Mouse (Mus musculus) left cerebral cortex, postnatal 36 days (tissue): Measurements from ENCODE around the gene Mettl17. TPM values are rescaled to one million over a fixed set of nuclear protein-coding genes. Genes with fewer than 3 reads are reported as not detected.

Source experiments
- DNase-seq, 2 experiments: peaks; one replicate each; pipeline ENCODE4 v3.0.0; 2021 to 2022; ENCODE audit warnings: low spot score in 2 of 2, mixed read lengths in 1 of 2
- intact Hi-C: fragments of 180-260 bp; cut with DNase I; formaldehyde crosslinking; loops from one replicate; pipeline ENCODE4 v1.15.1; 2025
- total RNA-seq, 2 experiments: library from RNA; stranded (reverse); gene quantifications; 2 replicates each; pipeline ENCODE4 v1.2.3; 2021

The Mettl17 gene
- total RNA-seq, 2 experiments from 2014 or later = 23.6 to 45.2 TPM

- DNase-seq = no peak
- intact Hi-C loops = no loop called here
These were observed 9.2 kb downstream of the Mettl17 start for GRCm38 (mm10) chr14:51893809-51894208.

- no peak for DNase-seq
- intact Hi-C loops = no loop called here
These were observed 10.4 kb downstream of the Mettl17 start for GRCm38 (mm10) chr14:51895071-51895470.

GRCm38 (mm10) chr14:51896019-51896418 lies 11.4 kb downstream of the Mettl17 start:
- intact Hi-C loops = no loop called here
- no peak for DNase-seq

- intact Hi-C loops = no loop called here
- no peak for DNase-seq
These were observed 12.0 kb downstream of the Mettl17 start for GRCm38 (mm10) chr14:51896539-51897170.

GRCm38 (mm10) chr14:51899351-51899750 lies 14.7 kb downstream of the Mettl17 start:
- intact Hi-C loops = no loop called here
- DNase-seq = no peak

DNA sequence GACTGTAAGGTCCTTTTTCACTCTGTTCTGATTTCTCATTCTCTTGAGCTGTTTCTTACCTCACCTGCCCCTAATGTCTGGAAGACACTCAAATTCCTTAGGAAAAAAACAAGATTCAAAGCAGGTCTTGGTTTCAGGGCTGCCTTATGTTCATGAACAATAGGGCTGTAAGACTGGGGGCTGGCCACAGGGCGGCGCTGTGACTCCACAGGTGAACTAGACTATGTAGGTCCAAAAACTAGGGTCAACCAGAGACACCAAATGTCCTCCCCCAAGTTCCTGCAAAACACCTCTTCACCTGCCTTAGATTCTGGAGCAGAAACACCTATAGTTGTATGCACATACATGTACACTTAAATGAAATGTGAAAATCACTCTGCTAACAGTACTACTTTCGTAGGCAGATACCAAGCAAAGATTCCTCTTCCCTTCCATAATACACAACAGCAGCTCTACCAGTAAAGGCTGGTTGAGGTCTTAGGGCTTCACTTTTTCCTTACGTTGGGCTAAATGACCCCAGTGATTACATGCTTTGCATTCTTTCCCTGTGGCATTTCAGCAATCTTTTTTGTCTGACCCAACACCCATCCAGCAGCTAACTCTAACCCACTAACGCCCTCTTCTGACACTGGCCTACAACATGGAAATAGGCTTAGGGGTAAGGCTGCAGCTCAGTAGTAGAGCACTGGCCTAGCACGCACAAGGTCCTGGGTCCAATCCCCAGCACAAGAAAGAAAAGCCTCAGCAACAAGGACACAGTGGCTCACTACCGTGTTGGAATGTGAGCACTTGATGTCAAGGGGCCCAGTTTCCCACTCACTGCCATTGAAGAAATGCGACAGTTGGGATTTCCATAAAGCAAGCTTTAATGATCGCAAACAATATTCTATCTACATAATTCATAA lies 18.4 kb downstream of the Mettl17 start:
- intact Hi-C loops = loop anchor here (2.0 to 10.0 kb wide), 5 partner anchors 28 to 292 kb away; partner anchors contain the start of genes Arhgef40, Supt16 and Zfp219
- peak; percentile 54 to 73 for DNase-seq

GRCm38 (mm10) chr14:51903782-51904181 lies 19.1 kb downstream of the Mettl17 start:
- no peak for DNase-seq
- intact Hi-C loops = loop anchor here (2.0 to 10.0 kb wide), 5 partner anchors 27 to 291 kb away; partner anchors contain the start of genes Arhgef40, Supt16 and Zfp219

- intact Hi-C loops = loop anchor here (5.0 to 10.0 kb wide), 3 partner anchors 103 to 290 kb away; partner anchors contain the start of genes Supt16 and Zfp219
- DNase-seq = no peak
These were observed 20.1 kb downstream of the Mettl17 start for GRCm38 (mm10) chr14:51904706-51905105.

GRCm38 (mm10) chr14:51906102-51906501 lies 21.5 kb downstream of the Mettl17 start:
- no peak for DNase-seq
- intact Hi-C loops = loop anchor here (10.0 kb wide), 1 partner anchor 289 kb away; the partner anchor contains the start of gene Supt16

DNA sequence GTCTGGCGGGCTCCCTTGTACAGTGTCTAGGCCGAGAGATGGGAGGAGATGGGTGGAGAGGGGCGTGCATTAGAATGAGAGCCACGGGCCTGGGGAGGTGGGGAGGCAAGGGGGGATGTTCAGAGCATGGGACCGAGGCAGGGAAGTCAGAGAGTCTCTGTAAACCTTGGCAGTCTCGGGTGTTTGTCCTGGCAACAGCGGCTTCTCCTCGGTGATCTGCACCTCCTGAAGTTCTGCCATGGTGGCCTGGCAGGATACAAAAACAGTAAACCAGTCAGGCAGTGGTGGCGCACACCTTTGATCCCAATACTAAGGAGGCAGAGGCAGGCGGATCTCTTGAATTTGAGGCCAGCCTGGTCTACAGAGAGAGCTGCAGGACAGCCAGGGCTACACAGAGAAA lies 26.7 kb downstream of the Mettl17 start:
- intact Hi-C loops = loop anchor here (5.0 kb wide), 1 partner anchor 101 kb away; no protein-coding TSS in a partner anchor
- DNase-seq = no peak

DNA sequence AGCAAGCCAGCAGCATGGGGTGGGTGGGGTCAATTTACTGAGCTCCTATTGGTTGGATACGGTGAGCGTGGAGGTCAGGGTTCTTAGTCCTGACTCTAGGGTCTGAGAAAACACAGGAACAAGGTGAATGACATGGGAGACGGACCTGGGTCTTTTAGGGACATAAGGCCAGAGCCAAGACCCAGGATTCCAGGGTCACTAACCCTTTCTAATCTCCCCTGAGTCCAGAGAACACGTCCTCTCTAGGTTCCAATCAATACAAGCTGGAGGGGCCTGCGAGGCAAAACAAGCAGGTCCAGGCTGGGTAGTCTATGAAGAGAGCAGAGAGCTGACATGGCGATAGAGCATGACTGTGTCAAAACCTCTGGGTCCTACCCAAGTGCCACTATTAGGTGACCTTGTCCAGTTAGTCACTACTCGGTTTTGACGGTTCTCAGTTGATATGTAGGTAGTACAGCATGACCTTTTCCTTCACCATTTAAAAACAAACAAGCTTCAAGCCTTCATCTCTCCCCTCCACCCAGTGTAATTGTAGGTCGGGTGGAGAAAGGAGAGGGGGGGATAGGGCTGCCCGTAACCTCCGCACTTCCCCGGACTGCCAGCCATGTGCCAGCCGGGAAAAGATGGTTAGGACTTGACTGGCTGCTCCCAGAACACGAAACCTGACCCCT lies 27.9 kb downstream of the Mettl17 start:
- DNase-seq = no peak
- intact Hi-C loops = loop anchor here (5.0 kb wide), 1 partner anchor 100 kb away; no protein-coding TSS in a partner anchor

DNA sequence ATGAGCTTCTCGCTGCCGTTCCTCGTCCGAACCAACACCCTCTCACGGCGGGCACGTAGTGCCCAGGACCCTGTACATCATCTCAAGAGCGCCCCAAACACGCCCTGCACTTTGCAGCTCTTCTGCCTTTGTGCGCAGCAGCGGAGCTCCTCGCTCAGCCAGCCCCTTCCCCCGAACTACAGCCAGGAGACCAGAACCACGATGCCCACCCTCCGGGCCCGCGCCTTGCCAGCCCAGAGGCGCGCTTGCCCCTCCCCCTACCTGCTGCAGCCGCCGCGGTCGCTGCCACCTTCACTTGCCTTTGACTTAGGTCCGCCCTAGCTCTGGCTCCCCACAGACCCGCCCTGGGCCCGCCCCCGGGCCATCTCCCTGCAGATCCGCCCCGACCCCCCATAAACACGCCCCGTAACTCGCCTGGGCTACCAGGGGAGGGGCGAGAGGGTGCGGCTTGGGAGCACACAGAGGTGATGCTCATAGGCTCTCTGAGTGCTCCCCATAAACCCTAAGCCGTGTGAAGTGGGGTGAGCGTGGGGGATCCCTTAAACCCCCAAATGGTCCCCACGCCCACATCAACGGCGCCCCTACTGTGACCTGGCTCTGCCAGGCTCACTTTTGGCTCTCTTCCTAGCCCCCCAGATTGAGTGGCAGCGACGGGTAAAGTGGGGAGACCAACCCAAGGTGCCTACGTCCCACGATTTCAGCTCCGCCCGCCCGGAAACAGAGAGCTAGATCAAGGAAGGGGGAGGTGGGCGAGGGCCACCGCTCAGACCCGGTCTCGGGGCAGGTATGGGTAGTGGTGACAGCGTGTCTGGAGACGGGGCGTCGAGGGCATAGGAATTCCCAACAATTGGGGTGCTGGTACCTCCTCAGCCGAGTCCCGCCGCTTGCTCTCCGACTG lies 28.7 kb downstream of the Mettl17 start:
- intact Hi-C loops = loop anchor here (5.0 kb wide), 1 partner anchor 99 kb away; no protein-coding TSS in a partner anchor

GRCm38 (mm10) chr14:51913960-51914762 lies 29.5 kb downstream of the Mettl17 start, which contains the start of gene Ndrg2:
Gene Ndrg2, minus strand, starts transcription at chr14:51914158.
- intact Hi-C loops = loop anchor here (5.0 kb wide), 1 partner anchor 98 kb away; no protein-coding TSS in a partner anchor
- peak; percentile 60 to 67 for DNase-seq

More for the DNA sequence above, 28.7 kb downstream of the Mettl17 start:
- DNase-seq = peak; percentile 58 to 63

- intact Hi-C loops = no loop called here
- DNase-seq = no peak
These were observed 30.4 kb downstream of the Mettl17 start for GRCm38 (mm10) chr14:51915030-51915429.

DNA sequence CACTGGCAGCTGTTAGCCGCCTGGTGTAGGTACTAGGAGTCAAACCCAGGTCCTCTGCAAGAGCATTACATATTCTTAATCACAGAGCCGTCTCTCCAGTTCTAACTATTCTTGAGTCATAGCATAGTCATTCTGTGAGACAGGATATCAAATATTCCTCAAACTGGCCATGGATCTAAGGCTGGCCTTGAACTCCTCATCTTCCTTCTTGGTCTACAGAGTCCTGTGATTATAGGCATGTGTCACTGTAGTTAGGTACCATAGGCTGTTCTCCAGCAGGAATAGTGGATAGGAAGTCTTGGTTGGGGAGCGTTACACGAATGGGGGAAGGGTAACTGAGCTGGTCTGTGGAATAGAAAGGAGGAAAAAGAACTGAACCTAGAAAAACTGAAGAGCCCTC lies 31.9 kb downstream of the Mettl17 start:
- no peak for DNase-seq
- intact Hi-C loops = no loop called here

DNA sequence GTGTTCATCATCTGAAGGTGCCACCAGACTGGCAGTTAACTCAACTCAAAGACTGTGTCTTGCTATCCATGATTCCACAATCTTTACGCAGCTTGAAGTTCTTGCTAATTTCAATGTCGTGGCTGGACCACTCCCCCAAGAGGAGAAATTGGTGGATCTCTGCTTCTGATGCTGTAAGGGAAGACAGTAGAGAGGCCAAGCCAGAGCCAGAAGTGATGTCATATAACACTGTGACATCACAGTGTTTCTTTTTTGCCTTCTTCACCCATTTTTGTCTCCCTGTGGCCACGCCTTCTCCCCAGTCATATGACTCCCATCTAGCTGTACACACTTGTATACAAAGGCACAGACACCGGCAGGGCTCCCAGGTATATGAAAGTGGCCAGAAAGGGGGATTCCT lies 33.5 kb downstream of the Mettl17 start, which contains the start of gene Tppp2:
TSS of gene Tppp2 (plus strand) at position 301 of the 400 bp plus-strand sequence.
- no peak for DNase-seq

DNA sequence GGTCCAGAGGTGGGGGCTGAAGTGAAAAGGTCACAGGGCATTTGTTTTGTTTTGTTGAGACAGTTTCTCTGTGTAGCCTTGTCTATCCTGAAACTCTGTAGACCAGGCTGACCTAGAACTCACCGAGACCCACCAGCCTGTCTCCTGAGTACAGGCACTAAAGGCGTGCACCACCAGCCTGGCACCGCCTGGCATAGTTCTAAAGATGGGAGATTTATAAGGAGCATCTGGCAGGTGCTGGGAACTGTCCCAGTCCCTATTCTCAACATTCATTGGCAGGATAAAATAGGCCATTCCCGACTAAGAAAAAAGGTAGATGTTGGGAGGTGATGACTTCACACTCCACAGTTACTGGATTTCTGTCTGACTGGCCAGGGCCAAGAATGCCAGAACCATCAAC lies 34.3 kb downstream of the Mettl17 start:
- intact Hi-C loops = no loop called here
- DNase-seq = no peak

More for the DNA sequence above, 33.5 kb downstream of the Mettl17 start, which contains the start of gene Tppp2:
- intact Hi-C loops = no loop called here
